In genomic region chr9:71331661-71332060, GRCm38 (mm10) we compare ENCODE assay signal across 22 mouse cellular contexts.
DNase-seq lines count a peak whose midpoint lies in the region; ATAC-seq and TF ChIP-seq lines count a peak whose summit lies in the region.
"Had no signal": no experiment of that assay in that cellular context is flagged by ENCODE, and none has a peak within 500 bp of the region (broad histone marks: within the 10 kb centered on the region; RNA-seq: fewer than 3 reads in every experiment).

No protein-coding gene starts in this region.

- DNase-seq in ES-E14 (ENCODE audit: low read depth, low spot score) (peak; percentile 68), WW6 (ENCODE audit: low read depth, low spot score) (peak; percentile 11)
- DNase-seq in hindbrain, embryonic 10.5 days (ENCODE audit: low spot score) = no peak
- DNase-seq in heart, adult 9 months (ENCODE audit: low spot score in 2 of 2) = no peak
- DNase-seq: adrenal gland, adult 8-10 months; adrenal gland, postnatal 14 days; adrenal gland, postnatal 36 days; cerebellum, adult 11-12 months; cerebellum, adult 2 months; cerebellum, adult 9-11 months; cerebellum, postnatal 14 days; cerebellum, postnatal 36 days; embryo, embryonic 11 days had no signal

- 0 out of 4 replicates have a peak, but pooled peaks cover 0 to 3% of the 10 kb centered on the region in 2 experiments for H3K4me1 ChIP-seq in ES-E14 (ENCODE audit: control insufficient read depth in 2 of 2, insufficient read depth in 2 of 2, low read length in 2 of 2, poor library complexity in 1 of 2)
- no peaks in the 10 kb centered on the region for H3K4me1 ChIP-seq in hindbrain, embryonic 10.5 days (replicated peaks)
- H3K4me1 ChIP-seq in kidney, embryonic 14.5 days (ENCODE audit: control insufficient read depth, insufficient read depth, low read length) = no peaks in the 10 kb centered on the region
- H3K4me1 ChIP-seq: embryonic facial prominence, embryonic 15.5 days; forebrain, embryonic 12.5 days had no signal

- H3K4me2 ChIP-seq in kidney, embryonic 14.5 days (replicated peaks; ENCODE audit: low read depth, low read length) = no peak overlapping the region
- H3K4me2 ChIP-seq: embryonic facial prominence, embryonic 13.5 days; embryonic facial prominence, embryonic 15.5 days; forebrain, embryonic 12.5 days had no signal

- no peak overlapping the region for H3K9ac ChIP-seq in ES-E14 (ENCODE audit: insufficient read depth, low read depth, low read length, poor library complexity, severe bottlenecking)
- H3K9ac ChIP-seq in kidney, embryonic 14.5 days (ENCODE audit: low read depth, low read length) = no peak overlapping the region
- H3K9ac ChIP-seq: embryonic facial prominence, embryonic 13.5 days; embryonic facial prominence, embryonic 15.5 days; forebrain, embryonic 12.5 days had no signal

- H3K27ac ChIP-seq in ES-E14 (ENCODE audit: insufficient read depth, low read depth, low read length, poor library complexity, severe bottlenecking) = no peak overlapping the region
- no peak overlapping the region for H3K27ac ChIP-seq in hindbrain, embryonic 10.5 days
- H3K27ac ChIP-seq in kidney, embryonic 14.5 days (ENCODE audit: low read depth, low read length) = no peak overlapping the region
- H3K27ac ChIP-seq: embryonic facial prominence, embryonic 13.5 days; embryonic facial prominence, embryonic 15.5 days; forebrain, embryonic 10.5 days; forebrain, embryonic 12.5 days had no signal

- H3K27me3 ChIP-seq in hindbrain, embryonic 10.5 days (ENCODE audit: insufficient read depth, poor library complexity, severe bottlenecking) = 0 out of 2 replicates have a peak, but pooled peaks cover 3% of the 10 kb centered on the region
- no peaks in the 10 kb centered on the region for H3K27me3 ChIP-seq in kidney, embryonic 14.5 days (ENCODE audit: control insufficient read depth, insufficient read depth, low read length)
- H3K27me3 ChIP-seq: embryonic facial prominence, embryonic 13.5 days; embryonic facial prominence, embryonic 15.5 days; forebrain, embryonic 12.5 days had no signal

- in situ Hi-C loops in ES-E14 (cut with MboI; ENCODE audit: low sequenced_read_pairs in 2 of 2, unreplicated experiment in 2 of 2) = no loop called here

- 70% methylated on average over 3 of the region's 3 CpGs for WGBS in hindbrain, embryonic 10.5 days
- 72% methylated on average over 3 of the region's 3 CpGs for WGBS in kidney, embryonic 14.5 days

- no peaks in the 10 kb centered on the region for H3K9me3 ChIP-seq in ES-E14 (ENCODE audit: control insufficient read depth, insufficient read depth, low read depth, low read length)
- no peaks in the 10 kb centered on the region for H3K9me3 ChIP-seq in hindbrain, embryonic 10.5 days
- H3K9me3 ChIP-seq in kidney, embryonic 14.5 days (ENCODE audit: control insufficient read depth, low read length) = no peaks in the 10 kb centered on the region
- H3K9me3 ChIP-seq: embryonic facial prominence, embryonic 13.5 days; embryonic facial prominence, embryonic 15.5 days; forebrain, embryonic 10.5 days; forebrain, embryonic 12.5 days had no signal

- no peaks in the 10 kb centered on the region for H3K36me3 ChIP-seq in ES-E14 (ENCODE audit: control insufficient read depth, insufficient read depth, low read length, poor library complexity, severe bottlenecking)
- no peaks in the 10 kb centered on the region for H3K36me3 ChIP-seq in hindbrain, embryonic 10.5 days
- no peaks in the 10 kb centered on the region for H3K36me3 ChIP-seq in kidney, embryonic 14.5 days (ENCODE audit: control insufficient read depth, insufficient read depth, low read length)
- H3K36me3 ChIP-seq: embryonic facial prominence, embryonic 13.5 days; embryonic facial prominence, embryonic 15.5 days; forebrain, embryonic 10.5 days; forebrain, embryonic 12.5 days had no signal

- ATAC-seq in kidney, embryonic 14.5 days (ENCODE audit: low FRiP score, low TSS enrichment) = no peak
- ATAC-seq: activated CD4-positive, CD25-positive, alpha-beta regulatory T cell, adult 4 months; forebrain, embryonic 14.5 days; forebrain, embryonic 16.5 days had no signal

- no peak overlapping the region for H3K4me3 ChIP-seq in ES-E14 (ENCODE audit: insufficient read depth in 1 of 2, low read depth in 1 of 2, low read length in 2 of 2, poor library complexity in 1 of 2, severe bottlenecking in 1 of 2)
- H3K4me3 ChIP-seq in hindbrain, embryonic 10.5 days = no peak overlapping the region
- no peak overlapping the region for H3K4me3 ChIP-seq in kidney, embryonic 14.5 days (ENCODE audit: low read length)
- H3K4me3 ChIP-seq: embryonic facial prominence, embryonic 13.5 days; embryonic facial prominence, embryonic 15.5 days; erythroblast, embryonic 14.5 days; forebrain, embryonic 10.5 days; forebrain, embryonic 12.5 days had no signal

TF ChIP-seq in ES-E14, 5 proteins besides CTCF, POLR2A, EP300 and RAD21:
- TF ChIP-seq HCFC1 (IDR thresholded peaks at IDR 0.05; ENCODE audit: borderline replicate concordance, insufficient read depth, low read length) (no peak), CHD2 (IDR thresholded peaks at IDR 0.05; ENCODE audit: low read depth, low read length) (0 out of 2 replicates have a peak, but pooled peaks have one; percentile 43), ZC3H11A (IDR thresholded peaks at IDR 0.05; ENCODE audit: borderline replicate concordance, low read depth, low read length) (no peak), ZNF384 (IDR thresholded peaks at IDR 0.05; ENCODE audit: low read depth, low read length) (no peak), MAFK (IDR thresholded peaks at IDR 0.05; ENCODE audit: insufficient read depth, low read depth, low read length) (0 out of 2 replicates have a peak, but pooled peaks have one; percentile 37)

Comparison
In these comparisons a context has a peak if more than half of its experiments do, and no peak if none do; other contexts are left out.
1. DNase-seq: peak in ES-E14 (single experiment) and WW6 (single experiment); none in hindbrain, embryonic 10.5 days (single experiment) and heart, adult 9 months (0 of 2).